Mouse (Mus musculus): ENCODE measurements at regions not wholly inside any gene's neighbourhood (a gene's known extent, or its start where the extent isn't known, plus 50 kb on each side); places are given as distances from the start of the nearest gene placed in this dataset.

DNA sequence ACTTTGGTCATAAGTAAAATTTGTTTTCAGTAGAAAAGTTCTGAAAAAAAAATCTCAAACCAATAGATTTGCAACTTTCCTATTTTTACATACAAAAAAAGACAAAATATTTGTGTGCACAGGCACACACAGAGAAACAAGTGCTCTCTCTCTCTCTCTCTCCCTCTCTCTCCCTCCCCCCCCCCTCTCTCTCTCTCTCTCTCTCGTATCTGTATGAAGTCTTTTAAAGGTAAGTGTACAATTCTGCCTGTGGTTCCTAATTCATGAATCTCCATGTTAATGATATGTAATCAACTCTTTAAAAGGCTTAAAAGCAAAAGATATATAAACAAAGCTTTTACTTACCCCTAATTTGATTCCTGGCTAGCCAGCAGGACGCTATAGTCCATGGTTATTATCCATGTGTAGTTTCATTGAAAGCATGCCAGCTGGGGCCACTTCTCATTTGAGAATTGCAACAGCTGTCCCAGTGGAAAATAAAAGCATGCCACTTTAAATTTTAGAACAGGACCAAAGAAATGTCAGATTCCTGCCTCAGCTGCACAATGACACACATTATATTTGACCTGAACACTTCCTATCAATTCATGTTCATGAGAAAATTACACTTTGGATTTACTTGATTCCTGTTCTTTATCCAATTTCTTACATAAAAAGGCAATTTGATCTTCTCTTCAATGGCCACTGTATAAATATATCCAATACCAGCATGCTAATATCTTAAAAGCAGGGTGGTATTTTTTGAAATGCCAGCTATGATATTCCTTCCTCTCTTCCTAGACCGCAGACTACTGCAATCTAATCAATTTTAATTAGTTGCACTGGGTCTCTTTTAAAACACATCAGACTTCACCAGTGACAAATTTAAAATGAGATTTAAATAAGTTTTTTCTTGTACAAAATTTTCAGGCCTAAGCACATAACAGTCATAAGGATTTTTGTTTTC lies 766.0 kb upstream of the Pfkp start:
- no peaks in the 10 kb centered on the region for H3K27me3 ChIP-seq (ENCODE audit: control insufficient read depth, insufficient read depth, low read length)
- ATAC-seq (ENCODE audit: low FRiP score) (0 out of 2 replicates have a peak, but pooled peaks have one; percentile 37), DNase-seq (ENCODE audit: low spot score) (peak; percentile 42)
- 19% methylated on average over 3 of the region's 3 CpGs for WGBS
- H3K27ac ChIP-seq, result no peak overlapping the region
- H3K9ac ChIP-seq, result no peak overlapping the region
- H3K36me3 ChIP-seq (replicated peaks; ENCODE audit: control insufficient read depth, insufficient read depth), result no peaks in the 10 kb centered on the region
- H3K4me3 ChIP-seq (replicated peaks; ENCODE audit: low read length), result no peak overlapping the region
- no peaks in the 10 kb centered on the region for H3K4me1 ChIP-seq (replicated peaks; ENCODE audit: control insufficient read depth, insufficient read depth, low read length)
- no peak overlapping the region for H3K4me2 ChIP-seq (replicated peaks)
- H3K9me3 ChIP-seq (ENCODE audit: control insufficient read depth, low read length), result no peaks in the 10 kb centered on the region

DNA sequence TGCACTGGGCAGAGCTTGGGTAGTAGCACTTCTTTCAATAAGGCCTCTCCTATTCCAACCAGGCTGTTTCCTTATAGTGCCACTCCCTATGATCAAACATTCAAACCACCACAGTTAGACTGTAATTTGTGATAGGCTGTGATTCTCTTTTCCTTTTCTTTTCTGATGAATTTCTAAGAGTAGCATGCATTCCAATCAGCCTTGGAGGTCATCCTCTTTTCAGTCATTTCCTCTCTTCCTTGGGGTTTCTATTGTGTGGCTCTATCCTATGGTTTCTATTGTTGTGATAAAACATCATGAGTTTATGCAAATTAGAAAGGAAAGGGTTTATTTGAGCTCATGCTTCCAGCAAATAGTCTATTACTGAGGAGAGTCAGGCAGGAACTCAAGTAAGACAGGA lies 774.9 kb upstream of the Adarb2 start:
- Histone ChIP-seq H3K27ac (no peak overlapping the region), H3K36me3 (replicated peaks; ENCODE audit: control insufficient read depth, insufficient read depth) (no peaks in the 10 kb centered on the region), H3K4me3 (replicated peaks; ENCODE audit: low read length) (no peak overlapping the region), H3K4me2 (replicated peaks) (no peak overlapping the region), H3K27me3 (ENCODE audit: control insufficient read depth, insufficient read depth, low read length) (no peaks in the 10 kb centered on the region), H3K9me3 (ENCODE audit: control insufficient read depth, low read length) (no peaks in the 10 kb centered on the region), H3K9ac (no peak overlapping the region), H3K4me1 (replicated peaks; ENCODE audit: control insufficient read depth, insufficient read depth, low read length) (no peaks in the 10 kb centered on the region)
- no peak for ATAC-seq (ENCODE audit: low FRiP score)
- no peak for DNase-seq (ENCODE audit: low spot score)

DNA sequence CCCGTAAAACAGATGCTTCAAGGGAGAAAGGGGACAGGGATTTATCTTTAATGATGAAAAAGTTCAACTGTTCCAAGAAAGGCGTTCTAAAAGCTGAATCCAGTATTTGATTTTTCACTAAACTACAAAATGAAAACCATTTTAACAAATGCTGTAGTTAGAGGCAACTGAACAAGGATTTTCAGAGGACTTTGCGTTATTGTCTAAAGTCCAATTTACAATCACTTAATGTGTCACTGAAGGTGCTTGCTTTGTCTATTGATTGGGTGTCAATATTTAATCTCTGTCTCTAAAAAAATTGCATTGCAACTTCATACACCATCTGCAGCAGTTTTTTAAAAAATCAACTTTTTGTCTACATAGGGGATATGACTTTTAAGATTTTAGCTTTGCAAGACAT lies 773.4 kb upstream of the Adarb2 start:
- ATAC-seq (ENCODE audit: low FRiP score), result no peak
- no peak overlapping the region for H3K4me3 ChIP-seq (replicated peaks; ENCODE audit: low read length)
- no peaks in the 10 kb centered on the region for H3K27me3 ChIP-seq (ENCODE audit: control insufficient read depth, insufficient read depth, low read length)
- no peaks in the 10 kb centered on the region for H3K36me3 ChIP-seq (replicated peaks; ENCODE audit: control insufficient read depth, insufficient read depth)
- WGBS, result 77% methylated on average over 3 of the region's 3 CpGs
- no peak overlapping the region for H3K27ac ChIP-seq
- no peak for DNase-seq (ENCODE audit: low spot score)
- no peaks in the 10 kb centered on the region for H3K4me1 ChIP-seq (replicated peaks; ENCODE audit: control insufficient read depth, insufficient read depth, low read length)
- no peak overlapping the region for H3K4me2 ChIP-seq (replicated peaks)
- H3K9me3 ChIP-seq (ENCODE audit: control insufficient read depth, low read length), result no peaks in the 10 kb centered on the region
- H3K9ac ChIP-seq, result no peak overlapping the region

DNA sequence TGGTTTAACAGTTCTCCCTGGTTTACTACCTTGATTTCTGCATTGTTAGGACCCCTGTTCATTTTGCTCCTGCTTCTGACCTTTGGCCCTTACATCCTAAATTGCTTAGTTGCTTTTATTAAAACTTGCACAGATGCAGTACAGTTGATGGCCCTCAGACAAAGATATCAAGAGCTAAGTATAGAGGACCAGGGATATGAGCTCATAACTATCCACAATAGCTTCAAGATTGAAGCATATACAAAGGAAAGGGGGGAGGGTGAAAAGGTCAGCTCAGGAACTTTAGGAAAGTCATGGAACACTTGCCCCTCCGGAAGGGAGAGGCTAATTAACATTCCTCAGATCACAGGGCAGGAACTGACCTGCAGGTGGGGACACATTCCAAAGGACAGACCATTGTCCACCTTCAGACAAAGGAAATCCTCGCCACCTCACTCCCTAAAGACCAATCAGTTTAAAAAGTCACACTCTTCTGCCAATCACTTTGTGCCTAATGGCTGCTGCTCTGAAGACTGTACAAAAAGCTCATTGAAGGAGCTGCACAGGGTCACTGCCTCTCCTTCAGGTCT lies 751.1 kb upstream of the Adarb2 start:
- no peak for DNase-seq (ENCODE audit: low spot score)
- Histone ChIP-seq H3K9me3 (ENCODE audit: control insufficient read depth, low read length) (no peaks in the 10 kb centered on the region), H3K36me3 (replicated peaks; ENCODE audit: control insufficient read depth, insufficient read depth) (no peaks in the 10 kb centered on the region), H3K4me3 (replicated peaks; ENCODE audit: low read length) (no peak overlapping the region), H3K27ac (no peak overlapping the region), H3K9ac (no peak overlapping the region), H3K4me2 (replicated peaks) (no peak overlapping the region), H3K4me1 (replicated peaks; ENCODE audit: control insufficient read depth, insufficient read depth, low read length) (no peaks in the 10 kb centered on the region), H3K27me3 (ENCODE audit: control insufficient read depth, insufficient read depth, low read length) (no peaks in the 10 kb centered on the region)
- 25% methylated on average over 2 of the region's 2 CpGs for WGBS
- ATAC-seq (ENCODE audit: low FRiP score), result no peak

DNA sequence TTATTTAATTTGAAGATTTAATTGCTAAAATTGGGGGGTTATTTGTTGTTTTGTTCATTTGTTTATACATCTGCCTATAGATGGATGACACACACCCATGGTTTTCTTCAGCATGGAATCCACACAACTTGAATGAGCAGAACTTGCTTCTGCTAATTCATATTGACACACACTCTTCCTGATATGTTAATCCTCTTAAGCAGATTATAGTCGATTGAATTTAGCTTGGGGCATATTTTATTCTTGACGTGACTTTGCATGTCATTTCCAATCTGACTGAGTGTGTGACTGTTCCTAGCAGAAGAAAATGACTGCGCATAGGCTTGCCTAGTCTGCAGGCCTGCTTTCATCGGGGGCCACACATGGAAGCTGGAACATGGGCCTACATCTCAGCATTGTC lies 727.0 kb upstream of the Adarb2 start:
- Histone ChIP-seq H3K4me3 (replicated peaks; ENCODE audit: low read length) (no peak overlapping the region), H3K36me3 (replicated peaks; ENCODE audit: control insufficient read depth, insufficient read depth) (no peaks in the 10 kb centered on the region), H3K9me3 (ENCODE audit: control insufficient read depth, low read length) (no peaks in the 10 kb centered on the region), H3K9ac (no peak overlapping the region), H3K4me1 (replicated peaks; ENCODE audit: control insufficient read depth, insufficient read depth, low read length) (no peaks in the 10 kb centered on the region), H3K27me3 (ENCODE audit: control insufficient read depth, insufficient read depth, low read length) (no peaks in the 10 kb centered on the region), H3K27ac (no peak overlapping the region), H3K4me2 (replicated peaks) (no peak overlapping the region)
- ATAC-seq (ENCODE audit: low FRiP score) (no peak), DNase-seq (ENCODE audit: low spot score) (no peak)
- WGBS, result 64% methylated on average over 4 of the region's 4 CpGs

DNA sequence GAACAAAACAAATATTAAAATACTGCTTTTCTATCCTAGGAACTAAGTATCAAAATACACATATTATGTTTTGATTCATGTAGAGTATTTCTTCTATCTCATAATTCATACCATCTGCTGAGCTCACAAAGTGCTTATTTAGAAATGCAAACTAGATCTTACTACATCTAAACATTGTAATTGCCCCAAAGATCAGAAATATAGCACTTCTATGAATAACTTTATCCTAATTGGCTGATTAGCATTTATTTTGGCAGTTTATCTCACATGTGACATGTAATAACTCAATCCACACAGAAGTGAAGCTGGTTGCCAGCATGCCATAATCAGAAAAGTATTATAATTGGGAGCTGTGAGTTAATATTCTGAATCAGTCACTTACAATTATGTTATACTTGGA lies 684.6 kb upstream of the Adarb2 start:
- no peaks in the 10 kb centered on the region for H3K36me3 ChIP-seq (replicated peaks; ENCODE audit: control insufficient read depth, insufficient read depth)

DNA sequence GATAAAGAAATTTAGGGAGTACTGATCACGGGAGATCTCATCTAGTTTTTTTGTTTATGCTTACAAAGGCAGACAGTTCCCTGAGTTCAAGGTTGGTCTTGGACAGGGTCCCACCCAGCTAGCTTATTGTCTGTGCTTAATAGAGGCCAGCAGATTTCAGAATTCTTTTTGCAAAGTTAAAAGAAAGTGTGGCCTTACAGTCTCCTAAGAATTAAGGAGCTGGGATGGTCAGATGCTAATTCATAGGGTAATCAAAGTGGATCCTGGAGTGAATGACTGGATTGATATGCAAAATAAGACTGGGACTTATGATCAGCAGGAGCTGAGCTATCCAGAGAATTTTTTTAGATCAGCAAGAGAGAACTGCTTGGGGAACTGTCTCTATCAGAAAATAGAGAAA lies 678.2 kb upstream of the Adarb2 start:
- 62% methylated on average over 1 of the region's 1 CpGs for WGBS

More for the DNA sequence above, 684.6 kb upstream of the Adarb2 start:
- H3K4me1 ChIP-seq (replicated peaks; ENCODE audit: control insufficient read depth, insufficient read depth, low read length), result no peaks in the 10 kb centered on the region
- ATAC-seq (ENCODE audit: low FRiP score) (no peak), DNase-seq (ENCODE audit: low spot score) (no peak)
- no peak overlapping the region for H3K27ac ChIP-seq
- H3K9ac ChIP-seq, result no peak overlapping the region
- H3K4me3 ChIP-seq (replicated peaks; ENCODE audit: low read length), result no peak overlapping the region
- H3K4me2 ChIP-seq (replicated peaks), result no peak overlapping the region
- H3K9me3 ChIP-seq (ENCODE audit: control insufficient read depth, low read length), result no peaks in the 10 kb centered on the region
- no peaks in the 10 kb centered on the region for H3K27me3 ChIP-seq (ENCODE audit: control insufficient read depth, insufficient read depth, low read length)

DNA sequence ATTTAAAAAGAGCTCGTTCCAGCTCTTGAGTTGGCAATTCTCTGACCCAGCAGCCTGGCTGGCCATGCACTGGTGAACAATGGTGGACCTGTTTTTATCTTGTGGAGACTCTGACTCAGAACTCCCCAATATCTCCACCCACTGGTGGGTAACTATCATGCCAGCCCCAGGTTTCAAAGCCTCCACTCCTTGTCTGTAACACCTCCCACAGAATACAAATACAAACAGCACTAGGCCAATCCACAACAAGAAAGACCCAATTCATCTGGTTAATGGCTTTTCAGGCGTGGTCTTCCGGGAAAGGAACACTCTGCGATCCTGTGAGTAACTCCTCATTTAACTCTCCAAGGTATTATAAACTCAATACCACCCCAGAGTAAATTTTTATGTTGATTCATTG lies 663.8 kb upstream of the Adarb2 start:
- H3K4me1 ChIP-seq (replicated peaks; ENCODE audit: control insufficient read depth, insufficient read depth, low read length), result no peaks in the 10 kb centered on the region
- DNase-seq (ENCODE audit: low spot score) (no peak), ATAC-seq (ENCODE audit: low FRiP score) (no peak)
- no peaks in the 10 kb centered on the region for H3K9me3 ChIP-seq (ENCODE audit: control insufficient read depth, low read length)
- H3K27ac ChIP-seq, result no peak overlapping the region
- no peak overlapping the region for H3K4me3 ChIP-seq (replicated peaks; ENCODE audit: low read length)
- no peak overlapping the region for H3K4me2 ChIP-seq (replicated peaks)
- H3K27me3 ChIP-seq (ENCODE audit: control insufficient read depth, insufficient read depth, low read length), result no peaks in the 10 kb centered on the region
- H3K36me3 ChIP-seq (replicated peaks; ENCODE audit: control insufficient read depth, insufficient read depth), result no peaks in the 10 kb centered on the region
- WGBS, result 89% methylated on average over 4 of the region's 4 CpGs
- no peak overlapping the region for H3K9ac ChIP-seq

More for the DNA sequence above, 678.2 kb upstream of the Adarb2 start:
- Histone ChIP-seq H3K9me3 (ENCODE audit: control insufficient read depth, low read length) (no peaks in the 10 kb centered on the region; the same call in 1 of the 2 replicates), H3K4me2 (replicated peaks) (no peak overlapping the region), H3K4me3 (replicated peaks; ENCODE audit: low read length) (no peak overlapping the region), H3K27ac (no peak overlapping the region), H3K36me3 (replicated peaks; ENCODE audit: control insufficient read depth, insufficient read depth) (no peaks in the 10 kb centered on the region), H3K9ac (no peak overlapping the region), H3K27me3 (ENCODE audit: control insufficient read depth, insufficient read depth, low read length) (no peaks in the 10 kb centered on the region), H3K4me1 (replicated peaks; ENCODE audit: control insufficient read depth, insufficient read depth, low read length) (no peaks in the 10 kb centered on the region)
- DNase-seq (ENCODE audit: low spot score) (no peak), ATAC-seq (ENCODE audit: low FRiP score) (no peak)

DNA sequence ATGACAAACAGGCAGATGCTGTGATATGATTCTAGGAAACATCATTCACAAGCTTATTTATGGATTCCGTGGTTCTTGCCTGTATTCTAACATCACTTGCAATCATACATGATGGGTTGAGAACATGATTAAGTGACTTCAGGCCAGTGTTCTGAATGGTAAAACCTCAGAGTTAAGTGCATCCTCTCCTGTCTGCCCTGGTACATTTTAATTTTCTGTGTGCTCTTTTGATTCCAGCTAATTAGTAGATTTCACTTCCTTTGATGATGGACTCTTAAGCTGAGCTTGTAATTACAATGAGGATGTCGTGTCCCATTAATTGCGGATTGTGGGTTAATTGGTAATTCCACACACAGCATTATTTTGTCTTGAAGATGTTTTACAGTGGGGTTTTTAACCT lies 618.6 kb upstream of the Adarb2 start:
- H3K27me3 ChIP-seq (ENCODE audit: control insufficient read depth, insufficient read depth, low read length), result no peaks in the 10 kb centered on the region
- DNase-seq (ENCODE audit: low spot score), result no peak
- no peak overlapping the region for H3K9ac ChIP-seq
- H3K27ac ChIP-seq, result no peak overlapping the region
- H3K4me2 ChIP-seq (replicated peaks), result no peak overlapping the region
- ATAC-seq (ENCODE audit: low FRiP score), result no peak
- no peak overlapping the region for H3K4me3 ChIP-seq (replicated peaks; ENCODE audit: low read length)
- H3K36me3 ChIP-seq (replicated peaks; ENCODE audit: control insufficient read depth, insufficient read depth), result no peaks in the 10 kb centered on the region
- H3K9me3 ChIP-seq (ENCODE audit: control insufficient read depth, low read length), result no peaks in the 10 kb centered on the region
- WGBS, result 75% methylated on average over 3 of the region's 3 CpGs
- H3K4me1 ChIP-seq (replicated peaks; ENCODE audit: control insufficient read depth, insufficient read depth, low read length), result no peaks in the 10 kb centered on the region

All from hindbrain, embryonic 14.5 days (tissue).